Mouse (Mus musculus) cerebellum, adult 8-10 months (tissue): ENCODE data around the gene Triobp.

Experiments used
- DNase-seq: peaks from one replicate; pipeline ENCODE4 v3.0.0; 2022

Gene Triobp

GRCm38 (mm10) chr15:79037913-79038328 lies 90.4 kb downstream of the Triobp start:
- DNase-seq = peak; percentile 82

- no peak for DNase-seq
Observed at GRCm38 (mm10) chr15:79038331-79038730, 90.8 kb downstream of the Triobp start.

- no peak for DNase-seq
Observed at GRCm38 (mm10) chr15:79038853-79039252, 91.3 kb downstream of the Triobp start.

GRCm38 (mm10) chr15:79040501-79041416 lies 93.2 kb downstream of the Triobp start:
- no peak for DNase-seq

- no peak for DNase-seq
Observed at GRCm38 (mm10) chr15:79041585-79041984, 94.1 kb downstream of the Triobp start, which contains the start of gene Galr3. Gene Galr3, plus strand, starts transcription at chr15:79041885.

GRCm38 (mm10) chr15:79042721-79043491 lies 95.4 kb downstream of the Triobp start:
- DNase-seq = peak; percentile 53

GRCm38 (mm10) chr15:79044837-79045236 lies 97.3 kb downstream of the Triobp start:
- no peak for DNase-seq

- no peak for DNase-seq
Observed at GRCm38 (mm10) chr15:79048186-79048585, 100.7 kb downstream of the Triobp start.

- DNase-seq = no peak
Observed at GRCm38 (mm10) chr15:79050160-79050845, 102.8 kb downstream of the Triobp start.

GRCm38 (mm10) chr15:79050964-79051363 lies 103.4 kb downstream of the Triobp start:
- no peak for DNase-seq

- no peak for DNase-seq
Observed at GRCm38 (mm10) chr15:79051461-79052360, 104.2 kb downstream of the Triobp start.

GRCm38 (mm10) chr15:79052366-79052765 lies 104.8 kb downstream of the Triobp start:
- DNase-seq = no peak
